Mouse (Mus musculus) heart, embryonic 12.5 days (tissue): ENCODE measurements around the gene Crabp2. TPM values are rescaled to one million over a fixed set of nuclear protein-coding genes. Genes with fewer than 3 reads are reported as not detected.

Experiments
- ATAC-seq: fragments of 200-750 bp; cut with Nextera tagmentation; 2 replicates; pipeline ENCODE4 v1.8.0; 2017; ENCODE audit warnings: moderate TSS enrichment, moderate library complexity; ENCODE audit not compliant: insufficient number of reproducible peaks, low FRiP score
- H3K27ac ChIP-seq: fragments of 300-500 bp; sonication (generic); 2 replicates; pipeline ENCODE4 v1.5.1; 2016; ENCODE audit warnings: mild to moderate bottlenecking, moderate library complexity; ENCODE audit not compliant: poor library complexity, severe bottlenecking
- H3K27me3 ChIP-seq: fragments of 300-500 bp; sonication (generic); replicated peaks from 2 replicates; pipeline ENCODE4 v1.6.1; 2016; ENCODE audit warnings: mild to moderate bottlenecking, moderate library complexity
- H3K36me3 ChIP-seq: fragments of 300-500 bp; sonication (generic); 2 replicates; pipeline ENCODE4 v1.6.1; 2016; ENCODE audit warnings: mild to moderate bottlenecking, moderate library complexity
- H3K4me1 ChIP-seq: fragments of 300-500 bp; sonication (generic); replicated peaks from 2 replicates; pipeline ENCODE4 v1.6.1; 2016; ENCODE audit warnings: mild to moderate bottlenecking
- H3K4me2 ChIP-seq: fragments of 300-500 bp; sonication (generic); 2 replicates; pipeline ENCODE4 v1.6.1; 2016; ENCODE audit warnings: mild to moderate bottlenecking, moderate library complexity
- H3K4me3 ChIP-seq: fragments of 300-500 bp; sonication (generic); 2 replicates; pipeline ENCODE4 v1.5.1; 2016; ENCODE audit warnings: mild to moderate bottlenecking
- H3K9ac ChIP-seq: fragments of 300-500 bp; sonication (generic); 2 replicates; pipeline ENCODE4 v1.6.1; 2016; ENCODE audit warnings: mild to moderate bottlenecking, moderate library complexity
- H3K9me3 ChIP-seq: fragments of 300-500 bp; sonication (generic); replicated peaks from 2 replicates; pipeline ENCODE4 v1.6.1; 2016; ENCODE audit warnings: mild to moderate bottlenecking, moderate library complexity
- WGBS: fragments of 180-500 bp; shearing (Covaris S2); methylation state at CpG from one replicate; pipeline ENCODE4 v1.1.7; 2016; 5-methylcytosine and 5-hydroxymethylcytosine counted together
- polyA plus RNA-seq: library from polyadenylated mRNA; unstranded; fragments of >200 nt; fragmentation: Nextera tagmentation; extraction: Ambion mirVana; gene quantifications from 2 replicates; pipeline ENCODE4 v1.2.1, GENCODE M21; 2016

Gene Crabp2
- polyA plus RNA-seq, 1 experiment from 2014 or later: 8.0 TPM

DNA sequence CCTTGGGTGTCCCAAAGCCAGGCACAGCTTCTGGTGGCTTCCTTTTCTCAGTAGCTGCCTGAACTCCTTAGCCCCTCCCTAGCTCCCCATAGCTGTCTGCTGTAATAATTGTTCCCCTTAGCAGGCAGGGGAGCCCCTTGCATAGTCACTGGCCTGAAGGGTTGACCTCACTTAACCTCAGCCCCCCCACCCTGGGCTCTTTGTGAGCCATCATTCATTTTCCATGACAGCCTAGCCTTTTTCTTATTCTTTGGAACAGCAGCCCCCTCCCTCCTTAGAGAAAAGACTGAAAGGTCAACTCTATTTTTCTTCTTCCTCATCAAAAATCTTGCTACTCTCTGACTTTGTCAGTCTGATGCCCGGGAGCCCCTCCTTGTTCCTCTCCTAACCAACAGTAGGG lies 10.5 kb downstream of the Crabp2 start:
- Histone ChIP-seq H3K4me1 (peaks cover 30% of the 10 kb centered on the region), H3K27ac (no peak overlapping the region), H3K9ac (no peak overlapping the region), H3K36me3 (no peaks in the 10 kb centered on the region), H3K4me3 (no peak overlapping the region), H3K27me3 (no peaks in the 10 kb centered on the region; the same call in 1 of the 2 replicates), H3K9me3 (no peaks in the 10 kb centered on the region), H3K4me2 (no peak overlapping the region)
- ATAC-seq: no peak
- WGBS: 71% methylated on average over 1 of the region's 1 CpGs

DNA sequence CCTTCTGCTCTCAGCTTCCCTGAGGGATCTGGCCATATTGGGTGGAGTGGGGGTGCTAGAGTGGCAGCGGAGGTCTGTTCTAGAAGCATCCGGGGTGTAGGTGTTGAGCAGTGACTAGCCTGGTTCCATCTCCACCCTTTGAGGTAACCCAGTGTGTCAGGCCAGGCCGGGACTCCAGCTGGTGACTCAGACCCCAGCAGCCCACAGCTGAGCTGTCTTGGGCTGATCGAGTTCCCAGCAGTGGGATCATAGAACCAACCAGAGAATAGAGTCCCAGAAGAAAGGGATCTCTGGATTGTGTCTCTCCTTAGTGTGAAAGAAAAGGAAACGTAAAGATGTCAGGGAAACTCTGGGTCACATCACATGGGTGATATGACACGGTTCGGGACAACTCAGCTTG lies 10.9 kb downstream of the Crabp2 start:
- Histone ChIP-seq H3K36me3 (no peaks in the 10 kb centered on the region), H3K4me1 (peaks cover 30% of the 10 kb centered on the region), H3K9me3 (no peaks in the 10 kb centered on the region), H3K27me3 (no peaks in the 10 kb centered on the region; the same call in 1 of the 2 replicates), H3K4me3 (no peak overlapping the region), H3K4me2 (no peak overlapping the region), H3K9ac (no peak overlapping the region), H3K27ac (no peak overlapping the region)
- WGBS: 60% methylated on average over 7 of the region's 7 CpGs
- ATAC-seq: no peak

DNA sequence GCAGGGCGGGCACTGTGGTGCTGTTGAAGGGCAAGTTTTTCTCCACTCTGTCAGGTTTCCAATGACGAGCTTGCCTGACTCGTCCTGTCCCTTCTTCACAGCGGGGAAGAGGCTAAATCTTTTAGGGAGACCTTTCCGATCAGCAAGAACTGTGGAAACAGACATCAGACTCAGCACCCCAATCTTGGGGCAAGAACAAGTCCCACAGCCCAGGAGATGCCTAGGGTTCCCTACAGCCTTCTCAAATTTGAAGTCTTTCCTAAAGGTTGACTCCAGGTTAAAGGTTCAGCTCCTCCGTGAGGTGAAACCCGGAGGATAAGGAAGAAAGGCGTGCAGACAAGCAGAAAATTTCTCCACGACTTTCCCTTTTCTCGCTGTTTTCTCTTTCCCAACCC lies 11.7 kb downstream of the Crabp2 start:
- Histone ChIP-seq H3K4me3 (peak overlapping the region; percentile 55), H3K4me1 (peaks cover 30% of the 10 kb centered on the region), H3K9ac (peak overlapping the region; percentile 77), H3K9me3 (no peaks in the 10 kb centered on the region), H3K36me3 (no peaks in the 10 kb centered on the region), H3K4me2 (peak overlapping the region; percentile 85), H3K27me3 (no peaks in the 10 kb centered on the region; the same call in 1 of the 2 replicates), H3K27ac (peak overlapping the region; percentile 84)
- ATAC-seq: no peak
- 7% methylated on average over 10 of the region's 10 CpGs for WGBS

DNA sequence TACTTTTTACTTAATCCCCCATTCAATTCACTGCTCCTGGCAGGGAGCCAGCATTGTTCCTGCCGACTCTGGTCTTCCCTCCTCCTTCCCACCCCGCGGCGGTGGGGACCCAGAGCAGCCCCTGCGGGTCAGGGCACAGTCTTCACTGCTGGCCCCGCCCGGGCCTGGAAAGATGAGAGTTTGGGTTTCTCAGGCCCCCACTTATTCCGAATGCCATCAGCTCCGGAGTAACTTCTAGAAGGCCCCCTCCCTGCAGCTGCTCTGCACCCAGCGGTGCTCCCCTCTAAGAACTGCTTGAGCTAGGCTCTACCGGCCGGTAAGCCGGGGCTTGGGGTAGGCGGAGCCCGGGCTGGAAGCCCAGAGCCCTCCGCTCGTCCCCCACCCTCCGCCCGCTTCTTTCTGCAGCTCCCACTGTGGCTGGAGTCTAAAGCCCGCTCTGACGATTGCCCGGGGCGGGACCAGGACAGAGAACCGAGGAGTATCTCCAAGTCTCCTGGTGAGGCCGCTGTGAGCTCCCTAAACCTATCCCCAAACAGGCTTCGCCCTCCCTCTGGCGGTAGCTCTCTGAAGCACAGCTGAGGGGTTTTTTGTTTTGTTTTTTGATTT lies 12.2 kb downstream of the Crabp2 start:
- H3K9ac ChIP-seq: peak overlapping the region; percentile 77
- H3K36me3 ChIP-seq: no peaks in the 10 kb centered on the region
- no peaks in the 10 kb centered on the region for H3K9me3 ChIP-seq
- no peaks in the 10 kb centered on the region; the same call in 1 of the 2 replicates for H3K27me3 ChIP-seq
- peak overlapping the region; percentile 84 for H3K27ac ChIP-seq
- H3K4me1 ChIP-seq: peaks cover 30% of the 10 kb centered on the region
- H3K4me3 ChIP-seq: peak overlapping the region; percentile 55
- WGBS: under 1% methylated on average over 27 of the region's 27 CpGs
- peak overlapping the region; percentile 85 for H3K4me2 ChIP-seq
- peak; percentile 93 for ATAC-seq

DNA sequence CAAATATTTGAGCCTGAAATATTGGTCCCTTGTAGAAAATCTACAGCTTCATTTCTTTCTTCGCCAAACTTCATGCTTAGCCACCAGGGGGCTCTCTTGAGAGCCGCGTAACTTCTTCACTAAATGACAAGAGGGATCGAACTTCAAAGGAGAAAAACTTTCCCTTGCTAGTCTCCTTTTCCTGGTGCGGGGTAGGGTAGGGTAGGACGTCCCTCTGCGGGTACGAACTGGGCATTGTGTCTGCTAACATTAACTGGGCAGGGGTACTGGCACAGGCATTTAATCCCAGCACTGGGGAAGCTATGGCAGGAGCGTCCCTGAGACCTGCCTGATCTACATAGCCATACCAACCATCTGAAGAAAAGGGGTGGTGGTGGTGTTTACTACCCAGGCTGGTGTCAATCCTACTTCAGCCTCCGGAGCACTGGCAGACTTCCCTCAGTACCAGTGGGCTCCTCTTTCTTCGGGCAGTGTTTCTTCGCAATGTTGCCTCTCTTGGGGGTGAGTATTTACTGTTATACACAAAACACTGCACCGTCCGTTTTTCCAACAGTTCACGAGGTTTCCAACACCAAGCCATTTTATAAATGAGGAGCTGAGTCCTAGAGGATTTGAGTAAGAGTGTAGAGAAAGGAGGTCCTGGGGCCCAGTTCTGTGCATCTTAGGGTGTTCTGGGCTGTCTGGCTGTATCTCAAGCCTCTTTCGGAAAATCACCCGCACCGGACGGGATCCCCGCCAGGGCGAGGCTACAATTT lies 21.9 kb downstream of the Crabp2 start:
- H3K27me3 ChIP-seq: peaks cover 11% of the 10 kb centered on the region
- WGBS: under 1% methylated on average over 21 of the region's 21 CpGs
- H3K4me1 ChIP-seq: peaks cover 44% of the 10 kb centered on the region
- no peak for ATAC-seq
- peak overlapping the region; percentile 98 for H3K4me2 ChIP-seq
- peak overlapping the region; percentile 25; the same call in 1 of the 2 replicates for H3K27ac ChIP-seq
- H3K4me3 ChIP-seq: peak overlapping the region; percentile 74
- no peaks in the 10 kb centered on the region for H3K9me3 ChIP-seq
- H3K36me3 ChIP-seq: peaks cover 8% of the 10 kb centered on the region
- H3K9ac ChIP-seq: peak overlapping the region; percentile 91

DNA sequence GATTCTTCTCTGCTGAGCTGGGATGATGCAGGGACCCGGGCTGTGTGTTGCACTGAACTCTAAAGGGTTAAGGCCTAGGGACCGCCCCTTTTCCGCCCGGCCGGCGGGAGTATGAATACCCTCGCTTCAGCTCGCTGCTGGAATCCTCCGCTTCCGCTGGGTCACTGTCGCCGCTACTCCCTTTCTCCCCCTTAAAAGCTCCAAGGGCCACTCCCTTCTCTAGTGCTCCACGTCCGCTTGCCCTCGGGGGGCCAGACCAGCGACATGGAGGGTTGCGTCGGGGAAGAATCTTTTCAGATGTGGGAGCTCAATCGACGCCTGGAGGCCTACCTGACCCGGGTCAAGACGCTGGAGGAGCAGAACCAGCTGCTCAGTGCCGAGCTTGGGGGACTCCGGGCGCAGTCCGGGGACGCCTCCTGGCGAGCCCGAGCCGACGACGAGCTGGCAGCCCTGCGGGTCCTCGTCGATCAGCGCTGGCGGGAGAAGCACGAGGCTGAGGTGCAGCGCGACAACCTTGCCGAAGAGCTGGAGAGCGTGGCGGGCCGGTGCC lies 22.5 kb downstream of the Crabp2 start, which contains the start of gene Nes:
TSS of gene Nes (plus strand) at position 140 of the 550 bp plus-strand sequence.
- Histone ChIP-seq H3K4me2 (peak within 1 kb of the TSS; percentile 98), H3K4me3 (peak within 1 kb of the TSS; percentile 74), H3K4me1 (peaks cover 44% of the 10 kb centered on the region), H3K9me3 (no peaks in the 10 kb centered on the region), H3K27ac (peak within 1 kb of the TSS; percentile 69), H3K27me3 (peaks cover 11% of the 10 kb centered on the region), H3K36me3 (peaks cover 14% of the 10 kb centered on the region), H3K9ac (peak within 1 kb of the TSS; percentile 91)
- WGBS: under 1% methylated on average over 44 of the region's 44 CpGs
- peak; percentile 52 for ATAC-seq

DNA sequence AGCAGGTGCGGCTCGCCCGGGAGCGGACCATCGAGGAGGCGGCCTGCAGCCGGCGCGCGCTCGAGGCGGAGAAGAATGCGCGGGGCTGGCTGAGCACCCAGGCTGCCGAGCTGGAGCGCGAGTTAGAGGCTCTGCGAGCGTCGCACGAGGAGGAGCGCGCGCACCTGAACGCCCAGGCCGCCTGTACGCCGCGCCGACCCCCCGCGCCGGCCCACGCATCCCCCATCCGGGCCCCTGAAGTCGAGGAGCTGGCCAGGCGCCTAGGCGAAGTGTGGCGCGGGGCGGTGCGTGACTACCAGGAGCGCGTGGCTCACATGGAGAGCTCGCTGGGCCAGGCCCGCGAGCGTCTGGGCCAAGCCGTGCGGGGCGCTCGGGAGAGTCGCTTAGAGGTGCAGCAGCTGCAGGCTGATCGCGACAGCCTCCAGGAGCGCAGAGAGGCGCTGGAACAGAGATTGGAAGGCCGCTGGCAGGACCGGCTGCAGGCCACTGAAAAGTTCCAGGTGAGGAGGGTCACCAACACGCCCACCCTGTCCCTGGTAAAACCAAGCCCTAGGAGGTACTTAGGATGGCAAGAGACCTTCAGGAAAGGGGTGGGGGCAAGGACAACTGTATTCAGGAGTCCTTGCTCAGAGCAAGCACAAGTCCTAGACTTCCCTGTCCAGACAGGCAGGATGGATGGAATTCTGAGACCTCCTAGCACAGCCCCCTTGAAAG lies 23.2 kb downstream of the Crabp2 start:
- Histone ChIP-seq H3K4me1 (peaks cover 44% of the 10 kb centered on the region), H3K36me3 (peaks cover 18% of the 10 kb centered on the region), H3K4me3 (peak overlapping the region; percentile 74), H3K9me3 (no peaks in the 10 kb centered on the region), H3K27me3 (peaks cover 11% of the 10 kb centered on the region), H3K4me2 (peak overlapping the region; percentile 98), H3K27ac (peak overlapping the region; percentile 69), H3K9ac (peak overlapping the region; percentile 91)
- under 1% methylated on average over 60 of the region's 60 CpGs for WGBS
- peak; percentile 29; the same call in 1 of the 2 replicates for ATAC-seq

DNA sequence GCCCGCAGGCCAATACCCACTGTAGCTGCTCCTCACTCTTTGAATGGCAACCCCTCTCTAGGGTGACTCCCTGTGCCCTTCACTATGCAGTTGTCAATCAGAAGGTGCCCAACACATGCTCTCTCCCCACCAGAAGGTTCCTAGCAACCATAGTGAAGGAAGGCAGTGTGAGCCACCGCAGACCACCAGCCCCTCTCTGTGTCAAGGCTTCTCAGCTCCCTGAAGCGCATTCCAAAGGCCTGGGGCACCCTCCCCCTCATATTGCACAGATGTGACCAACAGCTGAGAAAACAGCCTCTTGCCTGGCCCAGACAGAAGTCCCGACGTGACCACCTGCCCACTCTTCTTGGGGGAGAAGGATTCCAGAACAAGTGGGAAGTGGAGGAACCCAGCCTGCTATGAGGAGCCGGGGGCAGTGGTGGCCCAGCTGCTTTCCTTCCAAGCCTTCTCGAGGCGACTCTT lies 23.8 kb downstream of the Crabp2 start:
- peak overlapping the region; percentile 91 for H3K9ac ChIP-seq
- no peak for ATAC-seq
- peak overlapping the region; percentile 74 for H3K4me3 ChIP-seq
- H3K36me3 ChIP-seq: peaks cover 24% of the 10 kb centered on the region
- peaks cover 11% of the 10 kb centered on the region for H3K27me3 ChIP-seq
- peaks cover 44% of the 10 kb centered on the region for H3K4me1 ChIP-seq
- H3K4me2 ChIP-seq: peak overlapping the region; percentile 98
- no peak overlapping the region for H3K27ac ChIP-seq
- H3K9me3 ChIP-seq: no peaks in the 10 kb centered on the region
- 21% methylated on average over 8 of the region's 8 CpGs for WGBS

DNA sequence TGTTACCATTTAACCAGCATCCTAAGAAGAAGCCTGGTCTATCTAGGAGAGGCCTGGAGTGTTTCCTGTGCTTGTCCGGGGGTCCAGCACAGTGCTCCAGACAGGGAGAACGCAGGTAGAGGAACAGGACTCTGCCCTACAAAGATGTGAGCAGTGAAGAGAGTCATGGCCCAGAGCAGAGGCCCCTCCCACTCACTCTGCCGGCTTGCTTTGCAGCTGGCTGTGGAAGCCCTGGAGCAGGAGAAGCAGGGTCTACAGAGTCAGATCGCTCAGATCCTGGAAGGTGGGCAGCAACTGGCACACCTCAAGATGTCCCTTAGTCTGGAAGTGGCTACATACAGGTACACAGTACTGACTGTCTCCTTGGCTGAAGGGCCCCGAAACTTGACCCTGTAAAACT lies 24.3 kb downstream of the Crabp2 start:
- WGBS: 23% methylated on average over 5 of the region's 5 CpGs

DNA sequence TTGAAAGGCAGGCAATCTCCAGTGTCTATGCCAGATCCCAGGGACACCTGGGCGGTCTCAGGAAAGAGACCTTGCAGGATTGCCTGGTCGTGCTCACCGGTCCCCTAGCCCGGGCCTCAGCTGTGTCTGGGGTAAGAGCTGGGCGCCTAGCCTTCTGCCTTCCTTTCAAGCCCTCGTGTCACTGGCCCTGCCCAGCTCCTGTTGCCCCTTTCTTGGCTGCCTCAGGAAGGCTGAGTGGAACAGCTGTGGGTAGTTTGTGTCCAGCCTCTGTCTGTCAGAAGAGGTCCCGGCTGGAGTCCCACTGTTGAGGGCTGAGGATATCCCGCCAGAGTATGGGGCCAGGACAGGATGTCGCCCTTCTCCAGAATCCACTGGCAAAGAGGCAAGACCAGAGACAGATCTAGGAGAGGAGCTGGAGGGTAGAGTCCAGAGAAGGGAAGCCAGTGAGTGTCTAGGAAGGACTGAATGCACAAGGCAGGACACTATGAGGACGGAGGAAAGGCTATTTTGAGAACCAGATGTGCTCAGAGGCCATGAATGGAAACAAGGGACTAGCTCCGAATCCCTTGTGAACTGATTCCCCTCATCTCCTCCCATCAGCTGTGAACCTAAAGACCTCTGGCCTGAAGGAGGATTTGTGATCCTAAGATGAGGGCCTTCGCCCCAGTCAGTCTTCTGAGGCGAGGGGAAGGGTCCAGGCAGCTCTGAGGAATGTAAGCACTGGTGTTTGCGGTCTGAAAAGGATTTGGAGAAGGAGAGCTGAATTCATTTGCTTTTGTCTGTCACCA lies 25.3 kb downstream of the Crabp2 start:
- WGBS: 39% methylated on average over 14 of the region's 14 CpGs
- ATAC-seq: no peak
- peak overlapping the region; percentile 91 for H3K9ac ChIP-seq

More for the DNA sequence above, 24.3 kb downstream of the Crabp2 start:
- Histone ChIP-seq H3K9ac (peak overlapping the region; percentile 91), H3K27ac (no peak overlapping the region), H3K4me1 (peaks cover 44% of the 10 kb centered on the region), H3K4me3 (peak overlapping the region; percentile 74), H3K9me3 (no peaks in the 10 kb centered on the region), H3K4me2 (peak overlapping the region; percentile 98), H3K27me3 (peaks cover 8% of the 10 kb centered on the region), H3K36me3 (peaks cover 28% of the 10 kb centered on the region)
- no peak for ATAC-seq

More for the DNA sequence above, 25.3 kb downstream of the Crabp2 start:
- H3K36me3 ChIP-seq: peaks cover 37% of the 10 kb centered on the region
- 0 out of 2 replicates have a peak, but pooled peaks cover 3% of the 10 kb centered on the region for H3K27me3 ChIP-seq
- H3K4me2 ChIP-seq: peak overlapping the region; percentile 98
- H3K27ac ChIP-seq: 0 out of 2 replicates have a peak overlapping the region, but pooled peaks have one; percentile 17
- peaks cover 52% of the 10 kb centered on the region for H3K4me1 ChIP-seq
- H3K9me3 ChIP-seq: no peaks in the 10 kb centered on the region
- peak overlapping the region; percentile 74 for H3K4me3 ChIP-seq
